Mouse (Mus musculus) cortical plate, adult 2 months (tissue): ENCODE data around the gene Clip2. TPM values are rescaled to one million over a fixed set of nuclear protein-coding genes. Genes with fewer than 3 reads are reported as not detected.

Source experiments
- H3K27ac ChIP-seq: fragments of 200-500 bp; 2 replicates; pipeline ENCODE4 v1.5.1; 2012; ENCODE audit warnings: low read length, control low read depth, inconsistent platforms; ENCODE audit not compliant: insufficient read depth
- H3K4me1 ChIP-seq: fragments of 200-500 bp; 2 replicates; pipeline ENCODE4 v1.6.1; 2011; ENCODE audit warnings: low read length; ENCODE audit not compliant: control insufficient read depth, insufficient read depth
- H3K4me3 ChIP-seq: fragments of 200-500 bp; 2 replicates; pipeline ENCODE4 v1.5.1; 2011; ENCODE audit warnings: mild to moderate bottlenecking, low read length, control low read depth; ENCODE audit not compliant: insufficient read depth
- CTCF ChIP-seq: fragments of 200-500 bp; IDR thresholded peaks from 2 replicates; pipeline ENCODE4 v1.5.1; 2011; ENCODE audit warnings: mild to moderate bottlenecking, control low read depth, low read length; ENCODE audit not compliant: insufficient read depth; ENCODE audit errors: extremely low read depth
- POLR2A ChIP-seq: fragments of 200-500 bp; IDR thresholded peaks from 2 replicates; pipeline ENCODE4 v1.6.1; 2011; ENCODE audit warnings: mild to moderate bottlenecking, low read length, control low read depth; ENCODE audit not compliant: insufficient read depth; ENCODE audit errors: extremely low read depth
- polyA plus RNA-seq: library from polyadenylated mRNA; depleted of rRNA; stranded (reverse); fragments of >200 nt; gene quantifications from 2 replicates; pipeline ENCODE4 v1.2.3, GENCODE M21; 2012; rRNA removed

Gene Clip2
- polyA plus RNA-seq, 1 experiment, result 74.1 TPM

DNA sequence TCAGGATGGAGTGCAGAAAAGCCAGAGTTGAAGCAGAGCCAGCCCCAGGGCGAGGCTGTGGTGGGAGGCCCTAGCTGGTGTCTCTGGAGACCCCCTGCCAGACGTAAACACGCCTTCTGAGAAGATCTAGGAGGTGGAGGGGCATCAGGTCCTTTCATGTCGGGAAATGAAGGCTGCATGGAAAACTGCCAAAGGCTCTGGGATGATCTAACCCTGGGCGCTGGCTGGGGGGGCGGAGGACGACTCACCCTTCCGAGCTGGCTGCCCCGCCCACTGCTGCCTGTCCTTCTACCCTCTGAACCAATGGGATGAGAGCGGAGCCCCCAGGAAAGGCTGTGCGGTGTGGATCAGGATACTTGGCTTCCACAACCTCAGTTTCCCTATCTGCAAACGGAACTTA, 112.1 kb downstream of the Clip2 start:
- Histone ChIP-seq H3K4me3 (no peak overlapping the region), H3K27ac (no peak overlapping the region)
- TF ChIP-seq POLR2A (no peak), CTCF (no peak)

DNA sequence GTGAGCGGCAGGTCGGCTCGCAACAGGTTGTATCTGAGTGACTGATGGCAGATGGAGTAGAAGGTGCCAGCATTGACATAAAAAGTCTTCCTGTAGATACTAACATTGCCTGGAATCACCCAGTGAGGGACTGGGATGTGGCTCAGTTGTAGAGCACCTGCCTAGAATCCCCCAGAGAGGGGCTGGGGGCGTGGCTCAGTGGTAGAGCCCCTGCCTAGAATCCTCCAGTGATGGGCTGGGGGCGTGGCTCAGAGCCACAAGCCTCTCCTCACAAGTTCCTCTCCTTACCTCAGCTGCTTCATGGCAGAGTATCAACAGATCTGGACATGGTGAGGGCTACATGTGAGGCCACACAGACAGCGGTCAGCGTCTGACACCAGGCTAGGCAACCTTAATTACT, 112.8 kb downstream of the Clip2 start:
- no peak overlapping the region for H3K4me3 ChIP-seq
- no peak for TF ChIP-seq CTCF
- TF ChIP-seq POLR2A, result no peak
- no peak overlapping the region for H3K27ac ChIP-seq
- peaks cover 3% of the 10 kb centered on the region for H3K4me1 ChIP-seq

More for the DNA sequence above, 112.1 kb downstream of the Clip2 start:
- H3K4me1 ChIP-seq, result peaks cover 3% of the 10 kb centered on the region

Other genes with a start within 250 kb of the Clip2 start
- 149 and 157 TPM in 2 replicates for gene Gtf2i, start 237.7 kb downstream of the Clip2 start, polyA plus RNA-seq
- 31.2 and 31.9 TPM in 2 replicates for gene Gtf2ird1, start 95.7 kb downstream of the Clip2 start, polyA plus RNA-seq
- gene Syna, start 7.7 kb upstream of the Clip2 start, polyA plus RNA-seq, result 0.06 and 0.49 TPM in 2 replicates
- 124 and 128 TPM in 2 replicates for gene Rfc2, start 28.9 kb upstream of the Clip2 start, polyA plus RNA-seq
- gene Lat2, start 62.6 kb upstream of the Clip2 start, polyA plus RNA-seq, result 4.9 and 5.4 TPM in 2 replicates
- gene Eif4h, start 87.1 kb upstream of the Clip2 start, polyA plus RNA-seq, result 360 and 369 TPM in 2 replicates
- 49.9 and 53.1 TPM in 2 replicates for gene Limk1, start 136.2 kb upstream of the Clip2 start, polyA plus RNA-seq
- gene Eln, start 194.9 kb upstream of the Clip2 start, polyA plus RNA-seq, result 11.1 and 11.6 TPM in 2 replicates